Mouse (Mus musculus): ENCODE data around the gene Dnah2. TPM values are rescaled to one million over a fixed set of nuclear protein-coding genes. Genes with fewer than 3 reads are reported as not detected.

Gene Dnah2
- total and polyA plus RNA-seq, 3 experiments = 0.04 to 0.07 TPM; not detected in 1

GRCm38 (mm10) chr11:69400083-69400850 lies 148.6 kb downstream of the Dnah2 start:
- Histone ChIP-seq H3K9me3 (replicated peaks; ENCODE audit: insufficient read depth, low read length) (no peaks in the 10 kb centered on the region), H3K4me3 (ENCODE audit: control insufficient read depth in 1 of 2, insufficient read depth in 1 of 2, low read depth in 2 of 2, low read length in 2 of 2) (no peak overlapping the region), H3K79me2 (ENCODE audit: control insufficient read depth, insufficient read depth, low read length, poor library complexity) (peaks cover 1% of the 10 kb centered on the region), H3K36me3 (ENCODE audit: control insufficient read depth in 1 of 2, insufficient read depth in 2 of 2, low read length in 2 of 2) (peaks cover 2 to 5% of the 10 kb centered on the region in 2 experiments; a peak in 3 of 4 replicates), H3K27me3 (ENCODE audit: control insufficient read depth in 1 of 2, insufficient read depth in 2 of 2, low read length in 2 of 2) (no peaks in the 10 kb centered on the region), H3K4me1 (ENCODE audit: control insufficient read depth in 1 of 2, insufficient read depth in 2 of 2, low read length in 2 of 2) (peaks cover 2 to 9% of the 10 kb centered on the region in 2 experiments; a peak in 3 of 4 replicates), H3K27ac (ENCODE audit: control insufficient read depth, low read depth, low read length) (no peak overlapping the region), H3K9ac (ENCODE audit: control insufficient read depth, low read depth, low read length, poor library complexity, severe bottlenecking) (no peak overlapping the region)
- no peak for DNase-seq (ENCODE audit: low read depth, low spot score)
- TF ChIP-seq MEF2A (IDR thresholded peaks at IDR 0.05; ENCODE audit: extremely low read depth, insufficient replicate concordance, low read depth, low read length, poor library complexity, severe bottlenecking) (no peak), EP300 (IDR thresholded peaks at IDR 0.05; ENCODE audit: low read depth in 1 of 2, low read length in 2 of 2) (no peak), TBP (IDR thresholded peaks at IDR 0.05; ENCODE audit: low read depth, low read length) (no peak), SIN3A (IDR thresholded peaks at IDR 0.05; ENCODE audit: low read length) (no peak), USF1 (IDR thresholded peaks at IDR 0.05; ENCODE audit: low read depth, low read length) (no peak), CHD1 (IDR thresholded peaks at IDR 0.05; ENCODE audit: low read depth, low read length) (no peak), POLR2A (IDR thresholded peaks at IDR 0.05; ENCODE audit: control insufficient read depth in 1 of 2, insufficient read depth in 1 of 2, low read depth in 1 of 2, low read length in 2 of 2, poor library complexity in 1 of 2) (no peak), CHD2 (IDR thresholded peaks at IDR 0.05; ENCODE audit: low read length) (no peak), ZC3H11A (IDR thresholded peaks at IDR 0.05; ENCODE audit: low read depth, low read length) (no peak), GATA1 (IDR thresholded peaks at IDR 0.05; ENCODE audit: low read depth, low read length) (no peak), SMC3 (IDR thresholded peaks at IDR 0.05; ENCODE audit: low read depth, low read length) (no peak), CTCF (IDR thresholded peaks at IDR 0.05 in 2 of 3, conservative IDR thresholded peaks at IDR 0.05 in 1 of 3; ENCODE audit: control insufficient read depth in 1 of 3, insufficient read depth in 1 of 3, low read depth in 2 of 3, low read length in 3 of 3, poor library complexity in 1 of 3, severe bottlenecking in 1 of 3) (no peak)

GRCm38 (mm10) chr11:69399201-69400082 lies 149.5 kb downstream of the Dnah2 start:
- TF ChIP-seq GATA1 (IDR thresholded peaks at IDR 0.05; ENCODE audit: low read depth, low read length) (no peak), HCFC1 (IDR thresholded peaks at IDR 0.05; ENCODE audit: low read depth, low read length) (no peak), MYB (IDR thresholded peaks at IDR 0.05; ENCODE audit: low read depth, low read length) (no peak), CHD2 (IDR thresholded peaks at IDR 0.05; ENCODE audit: low read length) (no peak), KAT2A (conservative IDR thresholded peaks at IDR 0.05; ENCODE audit: low read depth, low read length) (no peak), MAX (IDR thresholded peaks at IDR 0.05; ENCODE audit: low read length) (no peak), USF1 (IDR thresholded peaks at IDR 0.05; ENCODE audit: low read depth, low read length) (no peak), CTCF (IDR thresholded peaks at IDR 0.05 in 2 of 3, conservative IDR thresholded peaks at IDR 0.05 in 1 of 3; ENCODE audit: control insufficient read depth in 1 of 3, insufficient read depth in 1 of 3, low read depth in 2 of 3, low read length in 3 of 3, poor library complexity in 1 of 3, severe bottlenecking in 1 of 3) (no peak)
- DNase-seq (ENCODE audit: low read depth, low spot score) = no peak
- Histone ChIP-seq H3K9me3 (replicated peaks; ENCODE audit: insufficient read depth, low read length) (no peaks in the 10 kb centered on the region), H3K4me1 (ENCODE audit: control insufficient read depth in 1 of 2, insufficient read depth in 2 of 2, low read length in 2 of 2) (peaks cover 2 to 9% of the 10 kb centered on the region in 2 experiments; a peak in 3 of 4 replicates), H3K9ac (ENCODE audit: control insufficient read depth, low read depth, low read length, poor library complexity, severe bottlenecking) (no peak overlapping the region), H3K36me3 (ENCODE audit: control insufficient read depth in 1 of 2, insufficient read depth in 2 of 2, low read length in 2 of 2) (peaks cover 2 to 5% of the 10 kb centered on the region in 2 experiments; a peak in 3 of 4 replicates), H3K79me2 (ENCODE audit: control insufficient read depth, insufficient read depth, low read length, poor library complexity) (peaks cover 6% of the 10 kb centered on the region), H3K27ac (ENCODE audit: control insufficient read depth, low read depth, low read length) (no peak overlapping the region), H3K27me3 (ENCODE audit: control insufficient read depth in 1 of 2, insufficient read depth in 2 of 2, low read length in 2 of 2) (no peaks in the 10 kb centered on the region), H3K4me3 (ENCODE audit: control insufficient read depth in 1 of 2, insufficient read depth in 1 of 2, low read depth in 2 of 2, low read length in 2 of 2) (no peak overlapping the region)

Measured in MEL (cell line).